Mouse (Mus musculus): ENCODE results near the gene Tsen54. TPM values are rescaled to one million over a fixed set of nuclear protein-coding genes. Genes with fewer than 3 reads are reported as not detected.

Tsen54 gene
- polyA plus RNA-seq, 1 experiment from 2014 or later = 23.6 TPM

GRCm38 (mm10) chr11:115807306-115807705 is 7.2 kb upstream of the Tsen54 start:
- peak overlapping the region; percentile 66 for H3K27ac ChIP-seq (replicated peaks)
- peaks cover 51% of the 10 kb centered on the region for H3K4me1 ChIP-seq (replicated peaks)
- peak overlapping the region; percentile 85; the same call in 1 of the 2 replicates for H3K4me2 ChIP-seq
- H3K27me3 ChIP-seq = no peaks in the 10 kb centered on the region
- H3K4me3 ChIP-seq = no peak overlapping the region
- no peaks in the 10 kb centered on the region for H3K9me3 ChIP-seq
- peaks cover 4% of the 10 kb centered on the region; the same call in 1 of the 2 replicates for H3K36me3 ChIP-seq
- ATAC-seq (ENCODE audit: low FRiP score, low read depth) = peak; percentile 47; the same call in 1 of the 2 replicates
- 32% methylated on average over 6 of the region's 6 CpGs for WGBS
- H3K9ac ChIP-seq = no peak overlapping the region

DNA sequence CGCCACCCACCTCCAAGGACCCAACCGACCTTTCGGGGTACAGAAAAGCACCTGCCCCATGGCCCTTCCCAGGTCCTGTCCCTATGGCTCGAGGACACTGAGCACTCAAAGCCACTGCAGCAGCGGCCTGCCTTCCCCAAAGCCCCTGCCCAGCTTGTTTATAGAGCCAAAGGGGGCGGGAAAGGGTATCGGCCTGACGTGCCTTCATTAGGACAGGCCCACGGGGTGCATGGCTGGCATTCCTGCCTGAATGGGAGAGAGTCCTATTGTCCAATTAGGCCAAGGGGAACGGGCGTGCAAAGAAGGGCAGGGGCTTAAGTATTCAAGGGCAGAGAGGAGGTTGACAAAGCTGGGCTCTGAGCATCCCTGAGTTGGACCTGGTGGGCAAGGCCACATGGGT is 6.6 kb upstream of the Tsen54 start:
- peaks cover 58% of the 10 kb centered on the region for H3K4me1 ChIP-seq (replicated peaks)
- no peak for ATAC-seq (ENCODE audit: low FRiP score, low read depth)
- H3K4me3 ChIP-seq = no peak overlapping the region
- H3K9ac ChIP-seq = no peak overlapping the region
- H3K4me2 ChIP-seq = peak overlapping the region; percentile 85; the same call in 1 of the 2 replicates
- peak overlapping the region; percentile 66 for H3K27ac ChIP-seq (replicated peaks)
- no peaks in the 10 kb centered on the region for H3K27me3 ChIP-seq
- peaks cover 1% of the 10 kb centered on the region; the same call in 1 of the 2 replicates for H3K36me3 ChIP-seq
- 44% methylated on average over 11 of the region's 11 CpGs for WGBS
- H3K9me3 ChIP-seq = no peaks in the 10 kb centered on the region

GRCm38 (mm10) chr11:115808696-115809310 is 5.7 kb upstream of the Tsen54 start:
- no peaks in the 10 kb centered on the region for H3K9me3 ChIP-seq
- peak overlapping the region; percentile 85 for H3K4me2 ChIP-seq
- H3K4me1 ChIP-seq (replicated peaks) = peaks cover 63% of the 10 kb centered on the region
- peak overlapping the region; percentile 66 for H3K27ac ChIP-seq (replicated peaks)
- 38% methylated on average over 10 of the region's 10 CpGs for WGBS
- H3K4me3 ChIP-seq = no peak overlapping the region
- no peaks in the 10 kb centered on the region for H3K27me3 ChIP-seq
- no peak for ATAC-seq (ENCODE audit: low FRiP score, low read depth)
- H3K9ac ChIP-seq = no peak overlapping the region
- H3K36me3 ChIP-seq = no peaks in the 10 kb centered on the region

DNA sequence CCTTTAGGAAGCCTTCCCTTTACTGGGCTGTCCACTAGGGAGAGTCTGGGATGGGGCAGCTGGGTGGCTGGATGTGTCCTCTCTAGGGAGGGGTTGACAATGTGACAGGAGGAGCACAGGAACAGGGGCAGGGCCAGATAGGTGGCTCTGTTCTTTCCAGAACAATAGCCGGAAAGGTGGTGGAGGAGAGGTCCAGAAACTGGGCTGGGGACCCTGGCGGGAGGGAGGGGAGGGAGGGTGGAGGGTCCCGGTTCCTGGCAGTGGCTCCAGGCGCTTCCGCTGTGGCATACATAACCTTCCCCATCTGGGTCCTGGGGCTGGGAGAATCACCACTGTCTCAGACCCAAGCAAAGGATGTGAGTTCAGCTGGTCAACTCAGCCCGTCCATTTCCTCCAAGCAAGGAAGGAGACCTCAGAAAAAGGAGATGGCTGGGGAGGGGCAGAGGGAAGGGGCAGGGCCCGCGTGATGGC is 5.2 kb upstream of the Tsen54 start:
- no peak for ATAC-seq (ENCODE audit: low FRiP score, low read depth)
- Histone ChIP-seq H3K4me1 (replicated peaks) (peaks cover 67% of the 10 kb centered on the region), H3K4me2 (peak overlapping the region; percentile 85), H3K36me3 (no peaks in the 10 kb centered on the region), H3K27ac (replicated peaks) (peak overlapping the region; percentile 66), H3K9me3 (no peaks in the 10 kb centered on the region), H3K9ac (no peak overlapping the region), H3K4me3 (no peak overlapping the region), H3K27me3 (no peaks in the 10 kb centered on the region)
- 61% methylated on average over 8 of the region's 8 CpGs for WGBS

DNA sequence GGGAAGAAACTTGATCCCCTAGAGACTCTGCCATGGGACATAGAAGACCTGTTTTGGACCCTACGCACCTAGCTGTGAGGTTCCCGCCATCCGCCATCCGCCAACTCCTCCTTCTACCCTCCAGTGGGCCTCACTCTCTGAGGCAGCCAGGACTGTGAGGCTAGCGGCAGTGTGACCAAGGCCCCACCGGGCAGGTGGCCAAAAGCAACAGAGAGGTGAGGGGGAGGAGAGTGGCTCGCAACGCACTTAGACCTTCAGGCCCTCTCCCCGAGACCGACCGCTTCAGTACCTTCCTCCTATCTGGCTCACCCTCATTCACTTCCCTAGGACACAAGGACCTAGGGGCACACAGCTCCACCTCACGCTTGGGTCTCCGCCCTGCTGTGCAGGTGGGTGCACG is 4.1 kb upstream of the Tsen54 start:
- no peaks in the 10 kb centered on the region for H3K36me3 ChIP-seq
- H3K4me1 ChIP-seq (replicated peaks) = peaks cover 71% of the 10 kb centered on the region
- peak overlapping the region; percentile 66; the same call in 1 of the 2 replicates for H3K27ac ChIP-seq (replicated peaks)
- H3K27me3 ChIP-seq = no peaks in the 10 kb centered on the region
- WGBS = 78% methylated on average over 14 of the region's 14 CpGs
- H3K4me2 ChIP-seq = peak overlapping the region; percentile 85
- peak overlapping the region; percentile 59 for H3K4me3 ChIP-seq
- H3K9me3 ChIP-seq = no peaks in the 10 kb centered on the region
- ATAC-seq (ENCODE audit: low FRiP score, low read depth) = no peak
- no peak overlapping the region for H3K9ac ChIP-seq

DNA sequence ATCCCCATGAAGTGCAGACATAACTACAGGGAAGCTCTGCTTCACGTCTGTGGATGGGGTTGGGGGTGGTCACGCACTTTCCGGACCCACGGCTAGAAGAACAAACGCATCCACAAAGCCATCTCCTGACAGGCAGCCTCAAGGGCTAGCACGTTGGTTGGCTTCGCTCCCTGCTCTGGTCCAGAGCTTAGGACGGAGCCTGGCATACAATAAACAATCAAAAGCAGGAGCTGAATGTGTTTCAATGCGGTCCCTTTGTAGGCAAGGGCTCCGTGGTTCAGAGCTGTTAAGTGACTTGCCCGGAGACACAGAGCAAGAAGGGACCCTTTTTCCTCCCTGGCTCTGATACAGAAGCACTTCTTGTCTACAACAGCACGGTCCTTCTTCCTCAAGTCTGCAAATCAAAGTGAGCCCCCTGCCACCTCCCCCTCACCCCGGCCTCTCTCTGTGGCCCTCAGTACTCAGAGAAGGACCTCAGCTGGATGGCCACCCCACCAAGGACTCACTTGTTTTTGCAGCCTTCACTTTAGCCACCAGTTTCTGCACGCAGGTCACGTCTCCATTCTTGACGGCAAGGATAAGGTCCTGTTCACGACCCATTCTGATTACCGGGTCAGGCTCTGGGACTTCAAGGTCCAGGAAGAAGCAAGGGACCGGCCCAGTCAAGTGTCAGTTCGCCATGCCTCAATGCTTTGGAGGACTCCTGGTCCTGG is 3.0 kb upstream of the Tsen54 start:
- 75% methylated on average over 20 of the region's 20 CpGs for WGBS
- Histone ChIP-seq H3K9me3 (no peaks in the 10 kb centered on the region), H3K36me3 (no peaks in the 10 kb centered on the region), H3K4me1 (replicated peaks) (peaks cover 80% of the 10 kb centered on the region), H3K4me3 (peak overlapping the region; percentile 59), H3K27me3 (no peaks in the 10 kb centered on the region), H3K9ac (peak overlapping the region; percentile 4; the same call in 1 of the 2 replicates), H3K27ac (replicated peaks) (peak overlapping the region; percentile 61), H3K4me2 (peak overlapping the region; percentile 85)
- ATAC-seq (ENCODE audit: low FRiP score, low read depth) = no peak

- H3K9me3 ChIP-seq = no peaks in the 10 kb centered on the region
- peak overlapping the region; percentile 4; the same call in 1 of the 2 replicates for H3K9ac ChIP-seq
- WGBS = 33% methylated on average over 7 of the region's 7 CpGs
- peak overlapping the region; percentile 59 for H3K4me3 ChIP-seq
- no peaks in the 10 kb centered on the region for H3K27me3 ChIP-seq
- H3K4me1 ChIP-seq (replicated peaks) = peaks cover 81% of the 10 kb centered on the region
- peak overlapping the region; percentile 61 for H3K27ac ChIP-seq (replicated peaks)
- peaks cover 3% of the 10 kb centered on the region; the same call in 1 of the 2 replicates for H3K36me3 ChIP-seq
- no peak for ATAC-seq (ENCODE audit: low FRiP score, low read depth)
- H3K4me2 ChIP-seq = peak overlapping the region; percentile 85
Observed at GRCm38 (mm10) chr11:115812095-115812494, 2.4 kb upstream of the Tsen54 start.

GRCm38 (mm10) chr11:115812533-115813420 is 1.7 kb upstream of the Tsen54 start:
- Histone ChIP-seq H3K27me3 (no peaks in the 10 kb centered on the region), H3K36me3 (peaks cover 4% of the 10 kb centered on the region; the same call in 1 of the 2 replicates), H3K4me3 (peak overlapping the region; percentile 59), H3K27ac (replicated peaks) (peak overlapping the region; percentile 61), H3K9ac (peak overlapping the region; percentile 54), H3K4me2 (peak overlapping the region; percentile 85), H3K9me3 (no peaks in the 10 kb centered on the region), H3K4me1 (replicated peaks) (peaks cover 75% of the 10 kb centered on the region)
- WGBS = 2% methylated on average over 27 of the region's 28 CpGs
- peak; percentile 4 for ATAC-seq (ENCODE audit: low FRiP score, low read depth)

GRCm38 (mm10) chr11:115813507-115814296 is 822 bp upstream of the Tsen54 start, which contains the start of gene Caskin2:
Gene Caskin2 (minus strand): TSS chr11:115813639.
- H3K4me2 ChIP-seq = peak within 1 kb of the TSS; percentile 85
- peak within 1 kb of the TSS; percentile 61 for H3K27ac ChIP-seq (replicated peaks)
- no peaks in the 10 kb centered on the region for H3K9me3 ChIP-seq
- H3K4me1 ChIP-seq (replicated peaks) = peaks cover 65% of the 10 kb centered on the region
- peak within 1 kb of the TSS; percentile 59 for H3K4me3 ChIP-seq
- no peaks in the 10 kb centered on the region for H3K27me3 ChIP-seq
- WGBS = 0% methylated on average over 39 of the region's 44 CpGs
- peak within 1 kb of the TSS; percentile 57 for H3K9ac ChIP-seq
- peaks cover 9% of the 10 kb centered on the region for H3K36me3 ChIP-seq
- peak; percentile 88 for ATAC-seq (ENCODE audit: low FRiP score, low read depth)

GRCm38 (mm10) chr11:115817331-115817730 is 2.8 kb downstream of the Tsen54 start:
- H3K9me3 ChIP-seq = no peaks in the 10 kb centered on the region
- no peak overlapping the region for H3K4me3 ChIP-seq
- H3K36me3 ChIP-seq = peaks cover 34% of the 10 kb centered on the region
- peaks cover 32% of the 10 kb centered on the region for H3K4me1 ChIP-seq (replicated peaks)
- H3K4me2 ChIP-seq = no peak overlapping the region
- H3K9ac ChIP-seq = no peak overlapping the region
- peaks cover 2% of the 10 kb centered on the region; the same call in 1 of the 2 replicates for H3K27me3 ChIP-seq
- H3K27ac ChIP-seq (replicated peaks) = no peak overlapping the region
- ATAC-seq (ENCODE audit: low FRiP score, low read depth) = no peak
- 83% methylated on average over 5 of the region's 5 CpGs for whole genome bisulfite sequencing

Measured in hindbrain, embryonic 15.5 days (tissue).